Mouse (Mus musculus) ES-Bruce4 (cell line): ENCODE results near the gene Adamts9. TPM values are rescaled to one million over a fixed set of nuclear protein-coding genes. Genes with fewer than 3 reads are reported as not detected.

Source experiments
- H3K27ac ChIP-seq: 2 replicates; pipeline ENCODE4 v1.5.1; 2012; ENCODE audit warnings: low read length, inconsistent platforms; ENCODE audit not compliant: insufficient read depth
- H3K27me3 ChIP-seq: 2 replicates; pipeline ENCODE4 v1.6.1; 2012; ENCODE audit warnings: mild to moderate bottlenecking, low read length, inconsistent platforms; ENCODE audit not compliant: control insufficient read depth, poor library complexity, insufficient read depth, severe bottlenecking
- H3K36me3 ChIP-seq: 2 replicates; pipeline ENCODE4 v1.6.1; 2012; ENCODE audit warnings: inconsistent platforms, mild to moderate bottlenecking, low read length, moderate library complexity; ENCODE audit not compliant: control insufficient read depth, poor library complexity, insufficient read depth, severe bottlenecking
- H3K4me1 ChIP-seq: one replicate; pipeline ENCODE4 v1.8.1; 2011; ENCODE audit warnings: low read length; ENCODE audit not compliant: control insufficient read depth, insufficient read depth
- H3K4me3 ChIP-seq: 2 replicates; pipeline ENCODE4 v1.5.1; 2011; ENCODE audit warnings: low read depth, mild to moderate bottlenecking, low read length
- H3K9ac ChIP-seq: 2 replicates; pipeline ENCODE4 v1.6.1; 2012; ENCODE audit warnings: low read depth, mild to moderate bottlenecking, inconsistent platforms; ENCODE audit not compliant: poor library complexity, severe bottlenecking
- H3K9me3 ChIP-seq: replicated peaks from 2 replicates; pipeline ENCODE4 v1.6.1; 2012; ENCODE audit warnings: mild to moderate bottlenecking, low read length, inconsistent platforms; ENCODE audit not compliant: control insufficient read depth, poor library complexity, insufficient read depth, severe bottlenecking
- CTCF ChIP-seq: IDR thresholded peaks from one replicate; pipeline ENCODE4 v1.8.1; 2011; ENCODE audit warnings: low read depth, low read length
- EP300 ChIP-seq: IDR thresholded peaks from 2 replicates; pipeline ENCODE4 v1.6.1; 2011; ENCODE audit warnings: low read depth, low read length; ENCODE audit not compliant: insufficient read depth
- POLR2A ChIP-seq: IDR thresholded peaks from one replicate; pipeline ENCODE4 v1.8.1; 2011; ENCODE audit warnings: low read length; ENCODE audit not compliant: insufficient read depth
- polyA plus RNA-seq: library from polyadenylated mRNA; stranded (reverse); fragments of >200 nt; gene quantifications from 2 replicates; pipeline ENCODE4 v1.2.4, GENCODE M21; 2011; ENCODE audit warnings: low read depth; ENCODE audit not compliant: missing spikeins, insufficient read depth, insufficient read length

Gene Adamts9
- polyA plus RNA-seq, 1 experiment, result 8.9 TPM

DNA sequence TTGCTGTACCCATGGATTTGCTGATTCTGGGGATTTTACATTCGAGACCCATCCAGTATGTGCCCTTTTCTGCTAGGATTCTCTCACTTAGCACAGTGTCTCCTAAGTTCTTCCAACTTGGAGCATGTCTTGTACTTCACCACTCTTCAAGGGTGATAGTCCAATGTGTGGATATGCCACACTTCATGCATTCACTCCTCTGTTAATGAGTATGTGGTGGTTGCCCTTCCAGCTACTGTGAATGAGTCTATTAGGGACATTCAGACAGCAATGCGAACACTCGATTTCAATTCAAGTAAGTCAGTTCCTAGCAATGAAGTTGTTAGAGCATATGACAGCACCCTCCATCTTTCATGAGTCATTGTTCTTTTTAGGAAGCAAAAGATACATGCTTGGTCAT lies 133.5 kb downstream of the Adamts9 start:
- peaks cover 4% of the 10 kb centered on the region for H3K4me1 ChIP-seq
- H3K27me3 ChIP-seq, result no peaks in the 10 kb centered on the region
- H3K27ac ChIP-seq, result no peak overlapping the region
- TF ChIP-seq EP300 (no peak), CTCF (no peak), POLR2A (no peak)
- no peaks in the 10 kb centered on the region for H3K36me3 ChIP-seq
- H3K4me3 ChIP-seq, result no peak overlapping the region
- no peaks in the 10 kb centered on the region for H3K9me3 ChIP-seq
- H3K9ac ChIP-seq, result no peak overlapping the region

DNA sequence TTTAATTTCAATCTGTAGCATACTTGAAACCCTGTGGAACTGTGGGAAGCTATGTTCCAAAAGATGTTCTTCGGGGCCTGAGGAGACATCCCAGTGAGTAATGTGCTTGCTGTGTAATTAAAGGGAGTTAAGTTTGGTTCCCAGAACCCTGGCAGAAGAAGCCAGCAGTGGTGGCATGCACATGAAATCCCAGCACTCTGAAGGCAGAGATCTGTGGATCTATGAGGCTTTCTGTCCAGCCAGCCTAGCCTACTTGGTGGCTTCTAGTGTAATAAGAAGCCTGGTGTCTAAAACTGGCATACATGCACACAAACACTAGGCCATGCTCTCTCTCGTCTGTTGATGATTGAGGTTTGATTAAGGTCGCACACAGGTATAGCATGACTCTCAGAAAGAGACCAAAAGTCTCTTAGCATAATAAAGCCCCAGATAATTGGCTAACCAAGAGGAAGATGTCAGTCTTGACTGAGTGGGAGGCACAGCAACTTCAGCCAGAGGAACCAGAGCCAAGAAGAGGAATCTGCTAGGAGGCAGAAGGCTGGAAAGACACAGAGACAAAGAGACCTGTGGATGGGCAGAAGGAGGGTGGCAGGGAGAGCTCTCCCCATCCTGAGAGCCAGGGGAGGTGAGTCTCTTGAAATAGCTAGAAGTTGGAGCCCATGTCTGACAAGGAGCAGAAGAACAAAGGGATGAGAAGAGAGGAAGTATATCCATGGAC lies 138.9 kb downstream of the Adamts9 start:
- Histone ChIP-seq H3K27me3 (no peaks in the 10 kb centered on the region), H3K9ac (no peak overlapping the region), H3K4me1 (no peaks in the 10 kb centered on the region), H3K36me3 (no peaks in the 10 kb centered on the region), H3K9me3 (no peaks in the 10 kb centered on the region), H3K4me3 (no peak overlapping the region), H3K27ac (no peak overlapping the region)
- no peak for TF ChIP-seq POLR2A
- TF ChIP-seq EP300, result no peak
- TF ChIP-seq CTCF, result no peak

DNA sequence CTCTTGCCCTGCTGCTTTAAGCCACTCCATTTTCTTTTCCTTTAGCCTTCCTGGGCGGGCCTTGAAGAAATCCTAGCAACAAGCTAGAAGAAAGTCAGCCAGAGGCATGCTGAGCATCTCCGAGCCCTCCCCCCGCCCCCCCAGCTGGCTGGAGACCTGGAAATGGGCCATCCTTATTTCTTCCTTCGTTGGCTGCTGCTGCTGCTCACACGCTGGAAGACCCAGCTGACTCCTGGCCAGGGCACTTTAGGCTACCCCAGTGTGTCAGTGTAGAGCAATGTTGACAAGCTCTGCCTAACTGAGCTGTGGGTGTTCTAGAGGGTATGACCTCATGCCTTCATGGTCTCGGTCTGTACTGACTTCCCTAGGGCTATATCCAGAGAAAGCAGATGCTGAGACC lies 140.1 kb downstream of the Adamts9 start:
- TF ChIP-seq EP300, result no peak
- Histone ChIP-seq H3K4me1 (no peaks in the 10 kb centered on the region), H3K27ac (no peak overlapping the region)

GRCm38 (mm10) chr6:92802421-92802820 lies 140.9 kb downstream of the Adamts9 start:
- H3K36me3 ChIP-seq, result no peaks in the 10 kb centered on the region
- H3K9me3 ChIP-seq, result no peaks in the 10 kb centered on the region
- no peaks in the 10 kb centered on the region for H3K27me3 ChIP-seq
- H3K27ac ChIP-seq, result no peak overlapping the region
- no peak for TF ChIP-seq EP300
- no peak for TF ChIP-seq POLR2A
- TF ChIP-seq CTCF, result no peak
- no peaks in the 10 kb centered on the region for H3K4me1 ChIP-seq
- H3K9ac ChIP-seq, result no peak overlapping the region
- no peak overlapping the region for H3K4me3 ChIP-seq

More for the DNA sequence above, 140.1 kb downstream of the Adamts9 start:
- Histone ChIP-seq H3K36me3 (no peaks in the 10 kb centered on the region), H3K4me3 (no peak overlapping the region), H3K9ac (no peak overlapping the region), H3K9me3 (no peaks in the 10 kb centered on the region), H3K27me3 (no peaks in the 10 kb centered on the region)

DNA sequence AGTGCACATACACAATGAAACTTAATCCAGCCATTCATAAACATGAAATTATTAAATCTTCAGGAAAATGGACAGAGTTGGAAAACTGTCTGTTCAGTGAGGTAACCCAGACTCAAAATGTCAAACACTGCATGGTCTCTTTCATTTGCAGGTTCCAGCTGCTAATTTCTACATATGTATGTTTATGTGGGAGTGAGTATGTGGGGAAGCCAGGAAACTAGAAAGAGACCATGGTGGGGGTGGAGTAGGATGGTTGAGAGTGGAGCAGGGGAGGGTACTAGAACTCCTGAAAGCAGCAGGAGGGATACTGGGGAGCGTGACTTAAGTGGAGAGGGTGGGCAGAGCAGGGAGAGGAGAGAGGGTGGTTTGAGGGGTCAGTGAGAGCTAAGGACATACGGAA lies 141.8 kb downstream of the Adamts9 start:
- H3K27ac ChIP-seq, result no peak overlapping the region
- H3K4me3 ChIP-seq, result no peak overlapping the region
- no peaks in the 10 kb centered on the region for H3K36me3 ChIP-seq
- H3K9me3 ChIP-seq, result no peaks in the 10 kb centered on the region
- no peaks in the 10 kb centered on the region for H3K4me1 ChIP-seq
- H3K9ac ChIP-seq, result no peak overlapping the region
- H3K27me3 ChIP-seq, result no peaks in the 10 kb centered on the region
- TF ChIP-seq EP300, result no peak
- TF ChIP-seq POLR2A, result no peak
- TF ChIP-seq CTCF, result no peak

DNA sequence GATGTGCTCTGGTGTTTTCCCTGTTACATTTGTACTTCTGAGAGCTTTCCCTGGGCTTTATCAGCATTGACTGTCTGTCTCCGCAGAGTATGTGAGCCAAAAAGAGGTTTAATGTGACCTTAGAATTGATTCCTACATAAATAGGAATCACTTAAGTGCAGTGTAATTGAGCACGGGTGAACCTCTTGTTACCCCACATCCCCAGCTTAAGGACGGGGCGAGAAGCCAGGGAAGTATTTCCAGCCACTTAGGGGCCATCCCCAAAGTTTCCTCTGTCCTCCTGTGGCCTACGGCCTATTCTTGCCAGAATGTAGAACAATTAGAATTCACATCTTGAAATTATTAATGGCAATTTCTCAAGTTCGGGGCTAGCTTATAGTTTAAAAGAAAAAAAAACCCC lies 149.5 kb downstream of the Adamts9 start:
- no peak overlapping the region for H3K9ac ChIP-seq
- H3K9me3 ChIP-seq, result no peaks in the 10 kb centered on the region
- no peak overlapping the region for H3K4me3 ChIP-seq
- H3K27ac ChIP-seq, result no peak overlapping the region
- no peaks in the 10 kb centered on the region for H3K36me3 ChIP-seq
- no peaks in the 10 kb centered on the region for H3K27me3 ChIP-seq
- no peak for TF ChIP-seq EP300
- TF ChIP-seq POLR2A, result no peak
- no peak for TF ChIP-seq CTCF
- H3K4me1 ChIP-seq, result no peaks in the 10 kb centered on the region
